Mouse (Mus musculus) ES-CJ7 (cell line): ENCODE measurements around the gene Zcchc4.

ENCODE experiments used
- DNase-seq: peaks from one replicate; pipeline ENCODE4 v3.0.0; 2011; ENCODE audit warnings: low read depth, low spot score

Gene Zcchc4

GRCm38 (mm10) chr5:52871986-52872385 is 96.8 kb downstream of the Zcchc4 start:
- no peak for DNase-seq
